Mouse (Mus musculus): Measurements from ENCODE around the gene Rab7. TPM values are rescaled to one million over a fixed set of nuclear protein-coding genes. Genes with fewer than 3 reads are reported as not detected.

Rab7 gene
- total and polyA plus RNA-seq, 3 experiments: 58.6 to 361 (median 68.9) TPM

DNA sequence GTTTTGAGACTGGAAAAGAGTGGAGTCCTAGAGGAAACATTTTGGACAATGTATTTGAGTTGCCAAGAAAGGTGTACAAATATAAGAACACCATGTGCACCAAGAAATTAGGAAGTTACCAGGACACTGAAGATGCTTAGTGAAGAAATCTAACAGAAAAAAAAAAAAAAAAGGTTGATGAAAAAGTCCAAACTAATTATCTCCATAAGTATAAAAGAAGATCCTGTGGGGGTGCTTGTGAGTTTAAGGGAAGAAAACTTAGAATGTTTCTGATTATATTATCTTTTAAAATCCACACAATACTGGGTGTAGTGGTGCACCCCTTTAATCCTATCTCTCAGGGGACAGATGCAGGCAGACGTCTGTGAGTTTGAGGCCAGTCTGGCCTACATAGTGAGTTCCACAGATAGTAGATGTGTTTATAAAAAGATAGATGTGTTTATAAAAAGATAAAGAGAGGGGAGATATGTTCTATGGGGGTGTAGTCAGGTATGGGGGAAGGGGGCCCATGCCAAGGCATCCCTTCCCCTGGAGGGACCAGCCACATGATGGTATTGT lies 31.0 kb upstream of the Rab7 start:
- TF ChIP-seq USF1 (IDR thresholded peaks at IDR 0.05; ENCODE audit: low read depth, low read length): no peak
- 0 out of 2 replicates have a peak, but pooled peaks have one; percentile 3 for TF ChIP-seq ZMIZ1 (IDR thresholded peaks at IDR 0.05; ENCODE audit: low read depth, low read length)
- TF ChIP-seq IRF4 (IDR thresholded peaks at IDR 0.05; ENCODE audit: low read depth, low read length): no peak
- no peak for TF ChIP-seq MAZ (IDR thresholded peaks at IDR 0.05; ENCODE audit: low read depth, low read length)
- H3K79me2 ChIP-seq (replicated peaks; ENCODE audit: control insufficient read depth, extremely low read depth, insufficient read depth, poor library complexity, severe bottlenecking): no peaks in the 10 kb centered on the region
- H3K9me3 ChIP-seq (replicated peaks; ENCODE audit: low read length): no peaks in the 10 kb centered on the region
- H3K4me1 ChIP-seq (ENCODE audit: control insufficient read depth in 1 of 2, insufficient read depth in 2 of 2): no peaks in the 10 kb centered on the region; a peak in 1 of 4 replicates
- in situ Hi-C loops (cut with MboI; ENCODE audit: low pct_ligation_motif_present, low pct_unique_long_range_greater_than_20kb, low sequenced_read_pairs): loop anchor here (5.0 to 25.0 kb wide), 2 partner anchors 59 to 164 kb away; partner anchors contain the start of gene Hmces
- DNase-seq (ENCODE audit: extremely low read depth): no peak
- H3K4me3 ChIP-seq (replicated peaks in 1 of 3; ENCODE audit: low read depth in 2 of 3, low read length in 2 of 3, poor library complexity in 1 of 3): peak overlapping the region in 2 of 3 experiments; percentile 56 to 59
- peak overlapping the region; percentile 81 for H3K9ac ChIP-seq (ENCODE audit: insufficient read depth, low read depth)
- no peaks in the 10 kb centered on the region for H3K36me3 ChIP-seq (replicated peaks in 1 of 2; ENCODE audit: control insufficient read depth in 1 of 2, insufficient read depth in 1 of 2, low read length in 1 of 2)
- H3K27me3 ChIP-seq (replicated peaks): peaks cover 16% of the 10 kb centered on the region
- no peak overlapping the region for H3K27ac ChIP-seq (ENCODE audit: insufficient read depth, low read depth)
- dilution Hi-C loops (cut with MboI; ENCODE audit: extremely low pct_ligation_motif_present, extremely low pct_unique_long_range_greater_than_20kb, low sequenced_read_pairs): no loop called here
- H3K4me2 ChIP-seq (ENCODE audit: insufficient read depth, low read depth, poor library complexity, severe bottlenecking): no peak overlapping the region

DNA sequence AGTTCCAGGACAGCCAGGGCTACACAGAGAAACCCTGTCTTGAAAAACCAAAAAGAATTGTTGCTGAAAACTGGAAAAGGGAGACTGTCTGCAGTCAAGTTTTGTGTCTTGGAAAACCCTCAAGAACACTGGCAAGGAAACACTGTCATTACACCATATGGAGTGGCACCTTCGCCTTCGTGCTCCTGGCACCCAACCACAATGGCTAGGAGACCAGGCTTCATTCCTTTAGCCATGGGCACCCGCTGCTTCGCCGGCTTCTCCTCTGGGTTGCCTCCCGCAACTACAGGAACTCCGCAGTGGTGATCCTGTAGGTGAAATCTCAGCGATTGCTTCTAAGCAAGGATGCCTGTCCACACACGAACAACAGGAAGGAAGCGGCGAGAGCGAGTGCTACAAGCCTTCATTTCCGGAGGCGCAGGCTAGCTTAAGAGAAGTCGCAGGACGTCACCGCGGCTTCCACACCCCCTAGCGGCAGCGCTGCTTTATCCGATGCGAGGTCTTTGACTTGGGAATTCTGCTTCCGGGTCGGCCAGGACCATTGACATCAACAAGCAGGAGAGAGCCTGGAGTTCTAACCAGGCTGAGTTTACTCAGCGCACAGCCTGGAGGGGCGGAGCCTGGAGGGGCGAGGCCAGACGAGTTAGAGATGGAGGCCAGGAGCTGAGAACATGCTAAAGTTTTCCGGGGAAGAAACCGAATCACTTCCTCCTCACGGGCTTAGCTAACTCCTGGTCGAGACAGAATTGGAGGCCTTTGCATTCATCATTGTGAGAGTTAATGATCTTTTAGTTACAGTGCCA lies 29.9 kb upstream of the Rab7 start:
- H3K4me2 ChIP-seq (ENCODE audit: insufficient read depth, low read depth, poor library complexity, severe bottlenecking): peak overlapping the region; percentile 59
- dilution Hi-C loops (cut with MboI; ENCODE audit: extremely low pct_ligation_motif_present, extremely low pct_unique_long_range_greater_than_20kb, low sequenced_read_pairs) (no loop called here), in situ Hi-C loops (cut with MboI; ENCODE audit: low pct_ligation_motif_present, low pct_unique_long_range_greater_than_20kb, low sequenced_read_pairs) (loop anchor here (5.0 to 25.0 kb wide), 2 partner anchors 58 to 163 kb away; partner anchors contain the start of gene Hmces)
- H3K9me3 ChIP-seq (replicated peaks; ENCODE audit: low read length): no peaks in the 10 kb centered on the region
- peak overlapping the region; percentile 81 for H3K9ac ChIP-seq (ENCODE audit: insufficient read depth, low read depth)
- H3K36me3 ChIP-seq (replicated peaks in 1 of 2; ENCODE audit: control insufficient read depth in 1 of 2, insufficient read depth in 1 of 2, low read length in 1 of 2): no peaks in the 10 kb centered on the region
- peak overlapping the region; percentile 70 for H3K27ac ChIP-seq (ENCODE audit: insufficient read depth, low read depth)
- H3K27me3 ChIP-seq (replicated peaks): peaks cover 11% of the 10 kb centered on the region
- DNase-seq (ENCODE audit: extremely low read depth): peak; percentile 98
- H3K4me1 ChIP-seq (ENCODE audit: control insufficient read depth in 1 of 2, insufficient read depth in 2 of 2): peaks cover 2 to 3% of the 10 kb centered on the region in 2 experiments; a peak in 3 of 4 replicates
- no peaks in the 10 kb centered on the region for H3K79me2 ChIP-seq (replicated peaks; ENCODE audit: control insufficient read depth, extremely low read depth, insufficient read depth, poor library complexity, severe bottlenecking)
- H3K4me3 ChIP-seq (replicated peaks in 1 of 3; ENCODE audit: low read depth in 2 of 3, low read length in 2 of 3, poor library complexity in 1 of 3): peak overlapping the region; percentile 59 to 71 (median 64)
- TF ChIP-seq JUND (conservative IDR thresholded peaks at IDR 0.05; ENCODE audit: low read depth, low read length) (no peak; the same call in 1 of the 2 replicates), SMC3 (IDR thresholded peaks at IDR 0.05; ENCODE audit: low read depth, low read length) (peak; percentile 68), MAZ (IDR thresholded peaks at IDR 0.05; ENCODE audit: low read depth, low read length) (peak; percentile 48; the same call in 1 of the 2 replicates), NRF1 (IDR thresholded peaks at IDR 0.05; ENCODE audit: low read depth, low read length) (peak; percentile 61), BHLHE40 (IDR thresholded peaks at IDR 0.05; ENCODE audit: low read depth, low read length) (peak; percentile 54; the same call in 1 of the 2 replicates), PAX5 (IDR thresholded peaks at IDR 0.05; ENCODE audit: low read length) (no peak), KAT2A (IDR thresholded peaks at IDR 0.05; ENCODE audit: insufficient replicate concordance, low read length) (peak; percentile 71; the same call in 1 of the 2 replicates), JUN (IDR thresholded peaks at IDR 0.05; ENCODE audit: insufficient read depth, low read depth, low read length) (no peak), ZKSCAN1 (IDR thresholded peaks at IDR 0.05; ENCODE audit: borderline replicate concordance, low read depth, low read length) (no peak), CHD2 (IDR thresholded peaks at IDR 0.05; ENCODE audit: low read length) (peak; percentile 57; the same call in 1 of the 2 replicates), MEF2A (IDR thresholded peaks at IDR 0.05; ENCODE audit: borderline replicate concordance, low read depth, low read length) (peak; percentile 67), MAFK (IDR thresholded peaks at IDR 0.05; ENCODE audit: insufficient replicate concordance, low read length) (no peak), POLR2AphosphoS2 (IDR thresholded peaks at IDR 0.05; ENCODE audit: low read depth, low read length) (peak; percentile 89), CHD1 (IDR thresholded peaks at IDR 0.05; ENCODE audit: low read depth, low read length) (no peak), ZNF384 (IDR thresholded peaks at IDR 0.05; ENCODE audit: low read depth, low read length) (no peak; the same call in 1 of the 2 replicates), HCFC1 (IDR thresholded peaks at IDR 0.05; ENCODE audit: low read depth, low read length) (peak; percentile 84), SIN3A (IDR thresholded peaks at IDR 0.05; ENCODE audit: low read length) (peak; percentile 95), GABPA (IDR thresholded peaks at IDR 0.05; ENCODE audit: insufficient replicate concordance, low read depth, low read length) (no peak; the same call in 1 of the 2 replicates), RCOR1 (conservative IDR thresholded peaks at IDR 0.05; ENCODE audit: low read depth, low read length) (peak; percentile 38; the same call in 1 of the 2 replicates), MAX (IDR thresholded peaks at IDR 0.05; ENCODE audit: low read length) (peak; percentile 79), UBTF (IDR thresholded peaks at IDR 0.05; ENCODE audit: low read depth, low read length) (no peak), CTCF (conservative IDR thresholded peaks at IDR 0.05 in 1 of 2, IDR thresholded peaks at IDR 0.05 in 1 of 2; ENCODE audit: low read depth in 2 of 2, low read length in 2 of 2) (peak; percentile 38 to 91; a peak in 3 of 4 replicates), RAD21 (IDR thresholded peaks at IDR 0.05; ENCODE audit: low read depth, low read length) (peak; percentile 82), E2F4 (IDR thresholded peaks at IDR 0.05; ENCODE audit: insufficient replicate concordance, low read depth, low read length) (0 out of 2 replicates have a peak, but pooled peaks have one; percentile 40), TCF12 (IDR thresholded peaks at IDR 0.05; ENCODE audit: low read depth, low read length) (peak; percentile 91), IRF4 (IDR thresholded peaks at IDR 0.05; ENCODE audit: low read depth, low read length) (peak; percentile 75)
